Mouse (Mus musculus) kidney, embryonic 15.5 days (tissue): ENCODE data around the gene A630095N17Rik. TPM values are rescaled to one million over a fixed set of nuclear protein-coding genes. Genes with fewer than 3 reads are reported as not detected.
"Not testable (repeated sequence)": the region's sequence is repeated elsewhere in the genome, so short reads cannot be mapped to it uniquely, and the experiment has no call there.

Source experiments
- ATAC-seq: fragments of 200-750 bp; cut with Nextera tagmentation; replicated peaks from 2 replicates; pipeline ENCODE4 v1.8.0; 2017; ENCODE audit warnings: moderate TSS enrichment; ENCODE audit not compliant: low FRiP score
- H3K27ac ChIP-seq: fragments of 300-500 bp; sonication (generic); 2 replicates; pipeline ENCODE4 v1.5.1; 2015; ENCODE audit warnings: mild to moderate bottlenecking, inconsistent platforms
- H3K27me3 ChIP-seq: fragments of 300-500 bp; sonication (generic); 2 replicates; pipeline ENCODE4 v1.6.1; 2015; ENCODE audit warnings: inconsistent platforms
- H3K36me3 ChIP-seq: fragments of 300-500 bp; sonication (generic); 2 replicates; pipeline ENCODE4 v1.6.1; 2015; ENCODE audit warnings: inconsistent platforms
- H3K4me1 ChIP-seq: fragments of 300-500 bp; sonication (generic); 2 replicates; pipeline ENCODE4 v1.6.1; 2015; ENCODE audit warnings: inconsistent platforms
- H3K4me2 ChIP-seq: fragments of 300-500 bp; sonication (generic); 2 replicates; pipeline ENCODE4 v1.6.1; 2015; ENCODE audit warnings: moderate library complexity, mild to moderate bottlenecking, inconsistent platforms
- H3K4me3 ChIP-seq: fragments of 300-500 bp; sonication (generic); replicated peaks from 2 replicates; pipeline ENCODE4 v1.5.1; 2015; ENCODE audit warnings: mild to moderate bottlenecking, inconsistent platforms
- H3K9ac ChIP-seq: fragments of 300-500 bp; sonication (generic); 2 replicates; pipeline ENCODE4 v1.6.1; 2015; ENCODE audit warnings: mild to moderate bottlenecking, inconsistent platforms
- H3K9me3 ChIP-seq: fragments of 300-500 bp; sonication (generic); replicated peaks from 2 replicates; pipeline ENCODE4 v1.6.1; 2016; ENCODE audit warnings: inconsistent platforms
- WGBS: fragments of 180-500 bp; shearing (Covaris S2); methylation state at CpG from one replicate; pipeline ENCODE4 v1.1.7; 2015; ENCODE audit warnings: mixed read lengths; 5-methylcytosine and 5-hydroxymethylcytosine counted together
- polyA plus RNA-seq: library from polyadenylated mRNA; unstranded; fragments of >200 nt; fragmentation: Nextera tagmentation; extraction: Ambion mirVana; gene quantifications from 2 replicates; pipeline ENCODE4 v1.2.1, GENCODE M21; 2015

The A630095N17Rik gene
- polyA plus RNA-seq, 1 experiment from 2014 or later: not detected

GRCm38 (mm10) chr1:75234606-75235005, 2.7 kb upstream of the A630095N17Rik start:
- H3K9ac ChIP-seq: no peak overlapping the region
- H3K4me3 ChIP-seq: no peak overlapping the region
- H3K4me1 ChIP-seq: peaks cover 23% of the 10 kb centered on the region
- no peaks in the 10 kb centered on the region for H3K9me3 ChIP-seq
- no peak overlapping the region for H3K4me2 ChIP-seq
- WGBS: under 1% methylated on average over 8 of the region's 8 CpGs
- H3K27ac ChIP-seq: no peak overlapping the region
- H3K36me3 ChIP-seq: peaks cover 9% of the 10 kb centered on the region
- H3K27me3 ChIP-seq: peaks cover 6% of the 10 kb centered on the region; the same call in 1 of the 2 replicates
- no peak for ATAC-seq

GRCm38 (mm10) chr1:75232489-75232888, 587 bp upstream of the A630095N17Rik start:
- H3K9ac ChIP-seq, H3K27me3 ChIP-seq, H3K4me3 ChIP-seq, H3K27ac ChIP-seq, H3K36me3 ChIP-seq, H3K9me3 ChIP-seq, ATAC-seq, H3K4me2 ChIP-seq: not testable (repeated sequence)
- peaks cover 21% of the 10 kb centered on the region for H3K4me1 ChIP-seq
- WGBS: 65% methylated on average over 4 of the region's 4 CpGs

GRCm38 (mm10) chr1:75231224-75231623, 678 bp downstream of the A630095N17Rik start:
- peaks cover 6% of the 10 kb centered on the region; the same call in 1 of the 2 replicates for H3K27me3 ChIP-seq
- H3K9ac ChIP-seq: no peak overlapping the region
- H3K4me1 ChIP-seq: peaks cover 12% of the 10 kb centered on the region
- H3K4me2 ChIP-seq: no peak overlapping the region
- no peaks in the 10 kb centered on the region for H3K36me3 ChIP-seq
- 79% methylated on average over 4 of the region's 4 CpGs for WGBS
- H3K9me3 ChIP-seq: no peaks in the 10 kb centered on the region
- H3K27ac ChIP-seq: no peak overlapping the region
- ATAC-seq: no peak
- no peak overlapping the region for H3K4me3 ChIP-seq

- Histone ChIP-seq H3K36me3 (no peaks in the 10 kb centered on the region), H3K9ac (no peak overlapping the region), H3K4me2 (no peak overlapping the region), H3K4me1 (peaks cover 7% of the 10 kb centered on the region; the same call in 1 of the 2 replicates), H3K27ac (no peak overlapping the region), H3K27me3 (peaks cover 6% of the 10 kb centered on the region), H3K9me3 (no peaks in the 10 kb centered on the region), H3K4me3 (no peak overlapping the region)
- 73% methylated on average over 7 of the region's 7 CpGs for WGBS
- no peak for ATAC-seq
Measured at GRCm38 (mm10) chr1:75230335-75230994, 1.4 kb downstream of the A630095N17Rik start.

GRCm38 (mm10) chr1:75229158-75229557, 2.7 kb downstream of the A630095N17Rik start:
- Histone ChIP-seq H3K9ac (no peak overlapping the region), H3K27me3 (peaks cover 6% of the 10 kb centered on the region), H3K4me2 (no peak overlapping the region), H3K27ac (no peak overlapping the region), H3K4me3 (no peak overlapping the region), H3K9me3 (no peaks in the 10 kb centered on the region), H3K4me1 (0 out of 2 replicates have a peak, but pooled peaks cover under 1% of the 10 kb centered on the region), H3K36me3 (no peaks in the 10 kb centered on the region)
- WGBS: 63% methylated on average over 4 of the region's 4 CpGs
- no peak for ATAC-seq

- Histone ChIP-seq H3K4me2 (no peak overlapping the region), H3K27me3 (peaks cover 3% of the 10 kb centered on the region), H3K4me1 (no peaks in the 10 kb centered on the region), H3K9me3 (no peaks in the 10 kb centered on the region), H3K27ac (no peak overlapping the region), H3K36me3 (no peaks in the 10 kb centered on the region), H3K4me3 (no peak overlapping the region), H3K9ac (no peak overlapping the region)
- WGBS: 82% methylated on average over 1 of the region's 1 CpGs
- no peak for ATAC-seq
Measured at GRCm38 (mm10) chr1:75227653-75228052, 4.2 kb downstream of the A630095N17Rik start.

GRCm38 (mm10) chr1:75226138-75226537, 5.8 kb downstream of the A630095N17Rik start:
- ATAC-seq: no peak
- 44% methylated on average over 2 of the region's 2 CpGs for WGBS
- peaks cover 12% of the 10 kb centered on the region for H3K27me3 ChIP-seq

GRCm38 (mm10) chr1:75225473-75225872, 6.4 kb downstream of the A630095N17Rik start:
- H3K36me3 ChIP-seq: no peaks in the 10 kb centered on the region
- no peak overlapping the region for H3K4me3 ChIP-seq
- 66% methylated on average over 3 of the region's 3 CpGs for WGBS
- H3K4me1 ChIP-seq: no peaks in the 10 kb centered on the region
- H3K9ac ChIP-seq: no peak overlapping the region
- H3K27ac ChIP-seq: no peak overlapping the region
- H3K9me3 ChIP-seq: no peaks in the 10 kb centered on the region
- H3K4me2 ChIP-seq: no peak overlapping the region
- peaks cover 19% of the 10 kb centered on the region for H3K27me3 ChIP-seq
- no peak for ATAC-seq

More at GRCm38 (mm10) chr1:75226138-75226537, 5.8 kb downstream of the A630095N17Rik start:
- Histone ChIP-seq H3K36me3 (no peaks in the 10 kb centered on the region), H3K4me1 (no peaks in the 10 kb centered on the region), H3K27ac (no peak overlapping the region), H3K9ac (no peak overlapping the region), H3K4me3 (no peak overlapping the region), H3K4me2 (no peak overlapping the region), H3K9me3 (no peaks in the 10 kb centered on the region)

- H3K36me3 ChIP-seq: no peaks in the 10 kb centered on the region
- no peak overlapping the region for H3K27ac ChIP-seq
- H3K9me3 ChIP-seq: no peaks in the 10 kb centered on the region
- H3K4me2 ChIP-seq: no peak overlapping the region
- peaks cover 16% of the 10 kb centered on the region for H3K4me1 ChIP-seq
- H3K27me3 ChIP-seq: peaks cover 38% of the 10 kb centered on the region
- ATAC-seq: no peak
- no peak overlapping the region for H3K4me3 ChIP-seq
- no peak overlapping the region for H3K9ac ChIP-seq
- WGBS: 60% methylated on average over 6 of the region's 6 CpGs
Measured at GRCm38 (mm10) chr1:75223532-75223931, 8.4 kb downstream of the A630095N17Rik start.

- ATAC-seq: no peak
- H3K4me2 ChIP-seq: no peak overlapping the region
Measured at GRCm38 (mm10) chr1:75222926-75223325, 9.0 kb downstream of the A630095N17Rik start.

GRCm38 (mm10) chr1:75221538-75221937, 10.4 kb downstream of the A630095N17Rik start:
- Histone ChIP-seq H3K9ac (no peak overlapping the region), H3K27me3 (peaks cover 57% of the 10 kb centered on the region), H3K9me3 (no peaks in the 10 kb centered on the region), H3K4me1 (peaks cover 30% of the 10 kb centered on the region), H3K27ac (no peak overlapping the region), H3K4me3 (no peak overlapping the region), H3K4me2 (no peak overlapping the region), H3K36me3 (no peaks in the 10 kb centered on the region)
- no peak for ATAC-seq
- WGBS: 75% methylated on average over 3 of the region's 3 CpGs

More at GRCm38 (mm10) chr1:75222926-75223325, 9.0 kb downstream of the A630095N17Rik start:
- Histone ChIP-seq H3K4me3 (no peak overlapping the region), H3K36me3 (no peaks in the 10 kb centered on the region), H3K27me3 (peaks cover 44% of the 10 kb centered on the region), H3K4me1 (peaks cover 22% of the 10 kb centered on the region), H3K27ac (no peak overlapping the region), H3K9ac (no peak overlapping the region), H3K9me3 (no peaks in the 10 kb centered on the region)
- 80% methylated on average over 6 of the region's 6 CpGs for WGBS

GRCm38 (mm10) chr1:75219531-75219930, 12.4 kb downstream of the A630095N17Rik start, which contains the start of gene Tuba4a:
Gene Tuba4a, minus strand, starts transcription at chr1:75219865.
- H3K4me3 ChIP-seq: peak within 1 kb of the TSS; percentile 59
- no peaks in the 10 kb centered on the region for H3K9me3 ChIP-seq
- peak within 1 kb of the TSS; percentile 98 for H3K4me2 ChIP-seq
- peak; percentile 69 for ATAC-seq
- peak within 1 kb of the TSS; percentile 32; the same call in 1 of the 2 replicates for H3K27ac ChIP-seq
- H3K9ac ChIP-seq: peak within 1 kb of the TSS; percentile 57
- H3K27me3 ChIP-seq: peaks cover 57% of the 10 kb centered on the region
- WGBS: under 1% methylated on average over 34 of the region's 34 CpGs
- peaks cover 42% of the 10 kb centered on the region for H3K4me1 ChIP-seq
- peaks cover 18% of the 10 kb centered on the region for H3K36me3 ChIP-seq
